Mouse (Mus musculus): Measurements from ENCODE around the gene Gm10058.
"Not testable (repeated sequence)": the region's sequence is repeated elsewhere in the genome, so short reads cannot be mapped to it uniquely, and the experiment has no call there.

Gene Gm10058

DNA sequence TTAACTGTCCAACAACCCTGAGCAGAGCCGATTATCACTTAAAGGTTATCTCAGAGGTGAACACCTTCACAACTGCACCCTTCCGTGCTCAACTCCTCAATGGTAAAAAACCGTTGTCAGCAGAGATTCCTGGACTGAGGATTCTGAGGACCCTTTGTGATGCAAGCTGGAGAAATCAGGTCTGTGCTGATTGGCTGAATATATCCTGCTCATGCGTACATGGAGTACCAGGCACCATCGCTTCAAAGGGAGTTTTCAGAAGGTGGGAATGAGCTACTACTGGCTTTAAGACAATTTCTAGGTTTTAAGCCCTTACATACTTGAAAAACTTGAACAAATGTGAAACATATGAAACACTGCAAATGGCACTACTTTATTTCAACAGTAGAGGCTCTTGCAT lies at the start of gene Gm10058:
TSS of gene Gm10058 (minus strand) at position 101 of the 400 bp plus-strand sequence.
- not testable (repeated sequence) for DNase-seq
